Mouse (Mus musculus) forebrain, embryonic 14.5 days (tissue): ENCODE results near the gene Ralgapa2. TPM values are rescaled to one million over a fixed set of nuclear protein-coding genes. Genes with fewer than 3 reads are reported as not detected.

ENCODE experiments used
- ATAC-seq: fragments of 200-750 bp; cut with Nextera tagmentation; 2 replicates; pipeline ENCODE4 v1.8.0; 2017; ENCODE audit warnings: mild to moderate bottlenecking, moderate library complexity
- DNase-seq: peaks from one replicate; pipeline ENCODE4 v3.0.0-alpha.2; 2015; ENCODE audit warnings: low spot score
- H3K27ac ChIP-seq: fragments of 300-500 bp; sonication (generic); 2 replicates; pipeline ENCODE4 v1.5.1; 2014; ENCODE audit warnings: low read depth, mild to moderate bottlenecking, control low read depth, low read length, moderate library complexity
- H3K27me3 ChIP-seq: fragments of 300-500 bp; sonication (generic); replicated peaks from 2 replicates; pipeline ENCODE4 v1.6.1; 2014; ENCODE audit warnings: low read length, control low read depth, mixed read lengths; ENCODE audit not compliant: control insufficient read depth, insufficient read depth
- H3K36me3 ChIP-seq: fragments of 300-500 bp; sonication (generic); 2 replicates; pipeline ENCODE4 v1.6.1; 2014; ENCODE audit warnings: low read length, control low read depth; ENCODE audit not compliant: control insufficient read depth, insufficient read depth
- H3K4me1 ChIP-seq: fragments of 300-500 bp; sonication (generic); 2 replicates; pipeline ENCODE4 v1.6.1; 2014; ENCODE audit warnings: antibody characterized with exemption, low read length, control low read depth; ENCODE audit not compliant: control insufficient read depth, insufficient read depth
- H3K4me2 ChIP-seq: fragments of 300-500 bp; sonication (generic); 2 replicates; pipeline ENCODE4 v1.6.1; 2014; ENCODE audit warnings: mild to moderate bottlenecking, control low read depth, low read length
- H3K4me3 ChIP-seq: fragments of 300-500 bp; sonication (generic); 2 replicates; pipeline ENCODE4 v1.5.1; 2014; ENCODE audit warnings: low read depth, low read length, control low read depth
- H3K9ac ChIP-seq: fragments of 300-500 bp; sonication (generic); 2 replicates; pipeline ENCODE4 v1.6.1; 2014; ENCODE audit warnings: mild to moderate bottlenecking, low read length, control low read depth, moderate library complexity
- H3K9me3 ChIP-seq: fragments of 300-500 bp; sonication (generic); replicated peaks from 2 replicates; pipeline ENCODE4 v1.6.1; 2016; ENCODE audit warnings: low read length, control low read depth, mixed read lengths; ENCODE audit not compliant: control insufficient read depth
- WGBS: fragments of 180-500 bp; shearing (Covaris S2); extraction: QIAGEN DNeasy Blood & Tissue Kit; methylation state at CpG from one replicate; pipeline ENCODE4 v1.1.7; 2014; 5-methylcytosine and 5-hydroxymethylcytosine counted together
- polyA plus RNA-seq: library from polyadenylated mRNA; unstranded; fragments of >200 nt; fragmentation: Nextera tagmentation; extraction: Ambion mirVana; gene quantifications from 2 replicates; pipeline ENCODE4 v1.2.1, GENCODE M21; 2014

The Ralgapa2 gene
- 6.3 and 11.4 TPM in 2 replicates for polyA plus RNA-seq

GRCm38 (mm10) chr2:146511911-146512580 is at the start of gene Ralgapa2:
Ralgapa2 (minus strand) TSS chr2:146512344.
- Histone ChIP-seq H3K36me3 (no peaks in the 10 kb centered on the region), H3K4me1 (peaks cover 9% of the 10 kb centered on the region; the same call in 1 of the 2 replicates), H3K9me3 (no peaks in the 10 kb centered on the region), H3K27me3 (no peaks in the 10 kb centered on the region), H3K4me2 (peak within 1 kb of the TSS; percentile 66), H3K4me3 (peak within 1 kb of the TSS; percentile 89), H3K9ac (peak within 1 kb of the TSS; percentile 93), H3K27ac (peak within 1 kb of the TSS; percentile 56; the same call in 1 of the 2 replicates)
- ATAC-seq (peak; percentile 98), DNase-seq (peak; percentile 99)
- WGBS, result 1% methylated on average over 53 of the region's 57 CpGs

DNA sequence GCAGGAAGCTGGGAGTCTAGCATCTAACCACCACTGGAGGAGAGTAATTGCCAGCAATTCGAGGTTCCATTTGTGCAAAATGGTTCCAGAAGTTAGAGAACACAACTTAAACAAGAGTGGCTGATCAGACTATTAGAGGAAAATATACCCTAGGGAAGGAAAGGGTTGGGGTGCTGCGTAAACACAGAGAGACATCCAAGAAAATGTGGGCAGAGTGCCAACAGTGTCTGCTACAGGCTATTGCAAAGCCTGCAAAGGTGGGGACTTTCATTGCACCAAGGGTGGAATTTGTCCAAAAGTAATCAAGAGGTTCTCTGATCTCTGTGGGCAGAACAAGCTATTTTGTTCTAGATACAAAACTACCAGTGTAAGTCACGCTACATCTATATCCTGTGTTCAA is 49.4 kb upstream of the Ralgapa2 start:
- Histone ChIP-seq H3K9ac (no peak overlapping the region), H3K4me2 (no peak overlapping the region), H3K4me3 (no peak overlapping the region), H3K27ac (no peak overlapping the region), H3K27me3 (no peaks in the 10 kb centered on the region), H3K9me3 (no peaks in the 10 kb centered on the region), H3K36me3 (no peaks in the 10 kb centered on the region), H3K4me1 (no peaks in the 10 kb centered on the region)
- ATAC-seq (no peak), DNase-seq (peak; percentile 50)
- 60% methylated on average over 3 of the region's 3 CpGs for WGBS

GRCm38 (mm10) chr2:146560633-146561043 is 48.5 kb upstream of the Ralgapa2 start:
- no peaks in the 10 kb centered on the region for H3K36me3 ChIP-seq
- H3K4me2 ChIP-seq, result no peak overlapping the region
- H3K9me3 ChIP-seq, result no peaks in the 10 kb centered on the region
- H3K27me3 ChIP-seq, result no peaks in the 10 kb centered on the region
- no peaks in the 10 kb centered on the region for H3K4me1 ChIP-seq
- ATAC-seq, result no peak
- no peak overlapping the region for H3K27ac ChIP-seq
- 87% methylated on average over 4 of the region's 4 CpGs for WGBS
- no peak overlapping the region for H3K9ac ChIP-seq
- H3K4me3 ChIP-seq, result no peak overlapping the region
- DNase-seq, result no peak

DNA sequence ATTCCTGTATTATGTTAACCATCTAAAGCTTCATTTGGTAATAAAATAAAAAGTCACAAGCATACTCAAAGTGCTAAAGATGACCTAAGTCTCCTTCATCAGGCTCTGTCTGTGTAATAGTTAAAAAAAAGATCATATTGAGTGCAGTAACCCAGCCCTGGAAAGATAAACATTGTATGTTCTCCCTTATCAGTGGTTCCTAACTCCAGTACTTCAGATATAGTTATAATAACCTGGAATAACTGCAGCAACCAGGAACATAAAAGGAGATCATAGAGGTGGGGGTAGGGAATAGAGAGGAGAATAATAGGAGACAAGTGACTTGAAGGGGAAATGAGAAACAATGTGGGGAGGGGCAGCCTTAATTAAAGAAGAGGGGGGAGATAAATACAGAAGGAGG is 44.0 kb upstream of the Ralgapa2 start:
- Histone ChIP-seq H3K9ac (no peak overlapping the region), H3K27ac (no peak overlapping the region), H3K4me2 (no peak overlapping the region), H3K36me3 (no peaks in the 10 kb centered on the region), H3K4me1 (0 out of 2 replicates have a peak, but pooled peaks cover 2% of the 10 kb centered on the region), H3K4me3 (no peak overlapping the region), H3K27me3 (no peaks in the 10 kb centered on the region), H3K9me3 (no peaks in the 10 kb centered on the region)
- DNase-seq (no peak), ATAC-seq (no peak)

DNA sequence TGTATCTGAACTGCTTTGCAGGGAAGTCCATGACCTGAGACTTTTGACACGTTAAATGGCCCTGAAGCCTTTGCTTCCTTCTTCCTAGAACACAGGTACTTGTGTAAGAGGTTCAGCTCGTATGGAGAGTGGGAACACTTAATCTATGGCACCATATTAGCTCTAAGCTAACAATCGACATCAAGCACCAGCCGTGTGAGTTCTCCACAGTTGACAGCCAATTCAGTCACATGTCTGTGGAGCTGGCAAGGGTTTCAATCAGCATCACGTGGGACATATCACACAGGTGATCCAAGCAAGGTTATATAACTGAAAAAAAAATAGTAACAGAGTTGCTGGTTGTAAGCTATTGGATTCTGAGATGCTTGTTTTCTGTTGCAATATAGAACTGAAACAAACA is 43.2 kb upstream of the Ralgapa2 start:
- H3K27ac ChIP-seq, result no peak overlapping the region
- no peak for DNase-seq
- H3K27me3 ChIP-seq, result no peaks in the 10 kb centered on the region
- 77% methylated on average over 5 of the region's 5 CpGs for WGBS
- H3K9me3 ChIP-seq, result no peaks in the 10 kb centered on the region
- ATAC-seq, result no peak
- no peaks in the 10 kb centered on the region for H3K36me3 ChIP-seq
- H3K9ac ChIP-seq, result no peak overlapping the region
- no peak overlapping the region for H3K4me3 ChIP-seq
- 0 out of 2 replicates have a peak, but pooled peaks cover 2% of the 10 kb centered on the region for H3K4me1 ChIP-seq
- no peak overlapping the region for H3K4me2 ChIP-seq

DNA sequence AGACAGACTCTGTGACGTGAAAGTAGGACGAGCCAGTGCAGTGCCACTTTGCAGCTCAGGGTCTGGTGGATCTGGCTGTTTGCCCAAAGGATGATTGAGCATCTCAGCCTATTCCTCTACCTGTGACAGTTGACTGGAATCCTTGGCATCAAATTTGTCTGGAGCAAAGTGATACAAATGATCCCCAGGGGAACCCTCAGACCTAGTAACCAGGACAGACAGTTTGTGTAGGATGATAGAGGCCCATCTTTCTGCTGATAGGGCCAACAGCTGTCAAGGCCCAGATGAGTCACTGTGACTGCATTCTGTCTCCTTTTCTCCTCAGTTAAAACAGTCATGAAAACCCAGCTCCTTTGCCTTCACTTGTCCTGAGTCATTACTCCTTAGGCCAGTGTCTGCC is 41.6 kb upstream of the Ralgapa2 start:
- no peaks in the 10 kb centered on the region for H3K36me3 ChIP-seq
- WGBS, result 19% methylated on average over 2 of the region's 2 CpGs
- H3K27me3 ChIP-seq, result no peaks in the 10 kb centered on the region
- no peak overlapping the region for H3K4me2 ChIP-seq
- H3K4me3 ChIP-seq, result no peak overlapping the region
- peaks cover 6% of the 10 kb centered on the region for H3K4me1 ChIP-seq
- no peak overlapping the region for H3K27ac ChIP-seq
- H3K9ac ChIP-seq, result no peak overlapping the region
- ATAC-seq (no peak), DNase-seq (no peak)
- no peaks in the 10 kb centered on the region for H3K9me3 ChIP-seq

DNA sequence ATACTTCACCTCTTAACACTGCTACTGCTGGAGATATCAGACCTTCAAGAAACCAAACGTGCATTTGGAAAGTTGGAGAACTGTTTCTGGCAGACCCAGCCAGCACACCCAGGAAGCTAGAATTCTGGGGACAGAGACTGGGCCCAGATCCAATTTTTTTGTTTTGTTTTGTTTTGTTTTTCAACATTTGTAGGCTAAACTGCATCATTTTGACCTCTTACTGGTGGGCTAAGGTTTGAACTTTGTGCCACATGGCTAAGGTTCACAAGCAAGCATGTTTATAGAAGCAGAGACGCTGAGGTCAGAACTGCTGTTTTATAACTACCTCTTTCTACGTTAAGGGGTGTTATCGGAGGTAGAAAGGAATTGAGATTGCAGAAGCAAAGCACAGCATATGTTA is 39.7 kb upstream of the Ralgapa2 start:
- 82% methylated on average over 4 of the region's 4 CpGs for WGBS

GRCm38 (mm10) chr2:146549111-146549776 is 37.1 kb upstream of the Ralgapa2 start:
- peak; percentile 94 for ATAC-seq
- WGBS, result 2% methylated on average over 6 of the region's 6 CpGs
- H3K4me3 ChIP-seq, result no peak overlapping the region
- H3K27ac ChIP-seq, result peak overlapping the region; percentile 78; the same call in 1 of the 2 replicates
- DNase-seq, result peak; percentile 96
- H3K36me3 ChIP-seq, result no peaks in the 10 kb centered on the region
- no peaks in the 10 kb centered on the region for H3K9me3 ChIP-seq
- H3K4me2 ChIP-seq, result 0 out of 2 replicates have a peak overlapping the region, but pooled peaks have one; percentile 9
- H3K4me1 ChIP-seq, result peaks cover 6% of the 10 kb centered on the region
- H3K27me3 ChIP-seq, result no peaks in the 10 kb centered on the region
- no peak overlapping the region for H3K9ac ChIP-seq

More for the DNA sequence above, 39.7 kb upstream of the Ralgapa2 start:
- no peak for ATAC-seq
- no peak for DNase-seq
- H3K27me3 ChIP-seq, result no peaks in the 10 kb centered on the region
- H3K4me2 ChIP-seq, result no peak overlapping the region
- H3K9ac ChIP-seq, result no peak overlapping the region
- H3K27ac ChIP-seq, result no peak overlapping the region
- H3K9me3 ChIP-seq, result no peaks in the 10 kb centered on the region
- no peaks in the 10 kb centered on the region for H3K36me3 ChIP-seq
- H3K4me1 ChIP-seq, result peaks cover 6% of the 10 kb centered on the region
- no peak overlapping the region for H3K4me3 ChIP-seq
